Mouse (Mus musculus) ovary, adult 18-20 months (tissue): ENCODE measurements around the gene Plekha5.
A peak's percentile ranks its signal among the peaks of the same experiment; 100 is the strongest.
"Not testable (repeated sequence)": the region's sequence is repeated elsewhere in the genome, so short reads cannot be mapped to it uniquely, and the experiment has no call there.

Experiments
- DNase-seq: peaks from one replicate; pipeline ENCODE4 v3.0.0; 2022; ENCODE audit warnings: low spot score, mixed read lengths

Gene Plekha5

GRCm38 (mm10) chr6:140490220-140490619 lies 66.4 kb downstream of the Plekha5 start:
- DNase-seq, result no peak

GRCm38 (mm10) chr6:140490921-140491537 lies 67.2 kb downstream of the Plekha5 start:
- DNase-seq, result no peak

- no peak for DNase-seq
Measured at GRCm38 (mm10) chr6:140492043-140492442, 68.2 kb downstream of the Plekha5 start.

GRCm38 (mm10) chr6:140498074-140498473 lies 74.2 kb downstream of the Plekha5 start:
- no peak for DNase-seq

GRCm38 (mm10) chr6:140498958-140499357 lies 75.1 kb downstream of the Plekha5 start:
- DNase-seq, result no peak

GRCm38 (mm10) chr6:140500829-140501228 lies 77.0 kb downstream of the Plekha5 start:
- DNase-seq, result not testable (repeated sequence)

GRCm38 (mm10) chr6:140501841-140502240 lies 78.0 kb downstream of the Plekha5 start:
- no peak for DNase-seq

- no peak for DNase-seq
Measured at GRCm38 (mm10) chr6:140504796-140505195, 80.9 kb downstream of the Plekha5 start.

GRCm38 (mm10) chr6:140507605-140508004 lies 83.8 kb downstream of the Plekha5 start:
- no peak for DNase-seq

GRCm38 (mm10) chr6:140508475-140509150 lies 84.8 kb downstream of the Plekha5 start:
- no peak for DNase-seq

GRCm38 (mm10) chr6:140509151-140509530 lies 85.3 kb downstream of the Plekha5 start:
- peak; percentile 44 for DNase-seq

GRCm38 (mm10) chr6:140512016-140512415 lies 88.2 kb downstream of the Plekha5 start:
- DNase-seq, result no peak

- DNase-seq, result no peak
Measured at GRCm38 (mm10) chr6:140512427-140512826, 88.6 kb downstream of the Plekha5 start.

GRCm38 (mm10) chr6:140514205-140515110 lies 90.6 kb downstream of the Plekha5 start:
- DNase-seq, result no peak

- DNase-seq, result no peak
Measured at GRCm38 (mm10) chr6:140515550-140515949, 91.7 kb downstream of the Plekha5 start.

- DNase-seq, result no peak
Measured at GRCm38 (mm10) chr6:140516202-140516601, 92.3 kb downstream of the Plekha5 start.

GRCm38 (mm10) chr6:140517188-140517587 lies 93.3 kb downstream of the Plekha5 start:
- DNase-seq, result no peak

- no peak for DNase-seq
Measured at GRCm38 (mm10) chr6:140519019-140519418, 95.2 kb downstream of the Plekha5 start.

- no peak for DNase-seq
Measured at GRCm38 (mm10) chr6:140519488-140520159, 95.8 kb downstream of the Plekha5 start.

- DNase-seq, result no peak
Measured at GRCm38 (mm10) chr6:140520961-140521360, 97.1 kb downstream of the Plekha5 start.

GRCm38 (mm10) chr6:140521832-140522231 lies 98.0 kb downstream of the Plekha5 start:
- no peak for DNase-seq

- DNase-seq, result no peak
Measured at GRCm38 (mm10) chr6:140523600-140523999, 99.7 kb downstream of the Plekha5 start.
